Mouse (Mus musculus) bone marrow, adult 2 months (tissue): ENCODE measurements at regions not wholly inside any gene's neighbourhood (a gene's known extent, or its start where the extent isn't known, plus 50 kb on each side); places are given as distances from the start of the nearest gene placed in this dataset.

Experiments
- CTCF ChIP-seq: fragments of 200-500 bp; IDR thresholded peaks from 2 replicates; pipeline ENCODE4 v1.5.1; 2011; ENCODE audit warnings: low read length, control low read depth; ENCODE audit not compliant: control insufficient read depth, insufficient read depth
- POLR2A ChIP-seq: fragments of 200-500 bp; IDR thresholded peaks from 2 replicates; pipeline ENCODE4 v1.6.1; 2011; ENCODE audit warnings: low read depth, mild to moderate bottlenecking, control low read depth, low read length, borderline replicate concordance; ENCODE audit not compliant: control insufficient read depth

GRCm38 (mm10) chr1:150251422-150251821 is 67.8 kb upstream of the Pdc start:
- TF ChIP-seq CTCF (no peak), POLR2A (no peak)
